Mouse (Mus musculus): Measurements from ENCODE around the gene Sfi1.
"Not testable (repeated sequence)": the region's sequence is repeated elsewhere in the genome, so short reads cannot be mapped to it uniquely, and the experiment has no call there.

Gene Sfi1

DNA sequence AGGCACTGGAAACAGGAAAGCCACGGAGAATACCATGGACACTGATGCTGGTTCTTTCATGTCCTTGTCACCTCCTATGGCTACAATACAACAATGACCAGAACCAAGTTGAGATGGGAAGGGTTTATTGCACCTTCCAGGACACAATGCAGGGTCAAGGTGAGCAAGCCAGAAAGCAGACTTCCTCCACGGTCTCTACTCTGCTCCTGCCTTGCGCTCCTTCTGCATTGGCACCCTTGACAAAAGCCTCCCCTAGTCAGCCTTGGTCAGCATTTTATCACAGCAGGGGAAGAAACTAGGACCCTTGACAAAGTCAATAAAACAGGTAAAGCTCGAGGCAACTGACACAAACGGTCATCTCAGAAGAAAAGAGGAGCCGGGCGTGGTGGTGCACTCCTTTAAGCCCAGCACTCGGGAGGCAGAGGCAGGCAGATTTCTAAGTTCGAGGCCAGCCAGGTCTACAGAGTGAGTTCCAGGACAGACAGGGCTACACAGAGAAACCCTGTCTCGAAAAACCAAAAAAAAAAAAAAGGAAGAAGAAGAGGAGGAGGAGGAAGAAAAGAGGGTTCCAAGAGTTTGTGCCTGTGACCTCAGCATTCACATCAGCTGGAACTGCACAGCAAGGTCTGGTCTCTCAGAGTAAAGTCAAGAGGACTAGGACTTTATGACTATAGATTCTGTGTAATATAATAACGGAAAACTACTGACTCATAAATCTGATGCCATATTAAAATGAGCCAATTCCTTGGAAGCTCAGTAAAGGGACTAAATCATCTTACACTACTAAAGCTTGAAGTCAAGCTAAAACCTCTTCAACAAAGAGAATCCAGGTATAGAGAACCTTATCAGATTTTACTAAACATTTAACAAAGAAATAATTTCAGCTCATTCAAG lies 19.6 kb downstream of the Sfi1 start:
- peak; percentile 35 to 45 for DNase-seq

GRCm38 (mm10) chr11:3172526-3172925 lies 20.7 kb downstream of the Sfi1 start:
- not testable (repeated sequence) for DNase-seq

DNA sequence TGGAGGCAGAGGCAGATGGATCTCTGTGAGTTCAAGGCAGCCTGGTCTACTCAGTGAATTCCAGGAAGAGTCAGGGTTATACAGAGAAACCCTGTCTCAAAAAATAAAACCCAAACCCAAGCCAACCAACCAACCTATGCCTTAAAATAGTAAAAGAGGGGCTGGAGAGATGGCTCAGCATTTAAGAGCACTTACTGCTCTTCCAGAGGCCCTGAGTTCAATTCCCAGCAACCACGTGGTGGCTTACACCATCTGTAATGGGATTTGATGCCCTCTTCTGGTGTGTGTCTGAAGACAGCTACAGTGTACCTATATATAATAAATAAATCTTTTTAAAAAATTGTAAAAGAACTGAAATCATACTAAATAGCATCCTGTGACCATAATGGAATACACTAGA lies 21.3 kb downstream of the Sfi1 start:
- DNase-seq, result not testable (repeated sequence)

- DNase-seq, result not testable (repeated sequence)
These were observed 24.2 kb downstream of the Sfi1 start for GRCm38 (mm10) chr11:3169042-3169441.

GRCm38 (mm10) chr11:3167571-3168001 lies 25.7 kb downstream of the Sfi1 start:
- peak in 1 of 2 experiments; percentile 23 for DNase-seq

GRCm38 (mm10) chr11:3167129-3167528 lies 26.1 kb downstream of the Sfi1 start:
- DNase-seq, result not testable (repeated sequence)

GRCm38 (mm10) chr11:3166321-3166720 lies 26.9 kb downstream of the Sfi1 start:
- DNase-seq, result not testable (repeated sequence)

- not testable (repeated sequence) for DNase-seq
These were observed 28.0 kb downstream of the Sfi1 start for GRCm38 (mm10) chr11:3165210-3165782.

DNA sequence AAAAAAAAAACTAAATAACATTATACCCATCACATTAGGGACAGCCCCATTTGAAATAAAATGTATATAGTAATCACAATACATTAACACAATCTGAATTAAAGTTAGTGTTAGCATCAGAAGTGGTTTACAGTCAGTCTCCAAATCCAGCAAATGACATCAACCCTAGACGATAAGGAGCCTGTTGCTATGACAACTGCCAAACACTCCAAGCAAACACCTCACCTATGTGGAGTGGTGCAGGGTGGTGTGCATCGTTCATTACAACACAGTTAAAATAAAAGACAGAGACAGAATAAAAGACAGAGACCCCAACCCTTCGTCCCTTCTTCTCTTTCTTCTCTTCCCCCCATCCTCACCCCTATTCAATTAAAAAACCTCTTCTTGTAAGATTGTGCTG lies 29.6 kb downstream of the Sfi1 start:
- not testable (repeated sequence) for DNase-seq

GRCm38 (mm10) chr11:3163122-3163521 lies 30.1 kb downstream of the Sfi1 start:
- DNase-seq, result peak in 1 of 2 experiments; percentile 32

DNA sequence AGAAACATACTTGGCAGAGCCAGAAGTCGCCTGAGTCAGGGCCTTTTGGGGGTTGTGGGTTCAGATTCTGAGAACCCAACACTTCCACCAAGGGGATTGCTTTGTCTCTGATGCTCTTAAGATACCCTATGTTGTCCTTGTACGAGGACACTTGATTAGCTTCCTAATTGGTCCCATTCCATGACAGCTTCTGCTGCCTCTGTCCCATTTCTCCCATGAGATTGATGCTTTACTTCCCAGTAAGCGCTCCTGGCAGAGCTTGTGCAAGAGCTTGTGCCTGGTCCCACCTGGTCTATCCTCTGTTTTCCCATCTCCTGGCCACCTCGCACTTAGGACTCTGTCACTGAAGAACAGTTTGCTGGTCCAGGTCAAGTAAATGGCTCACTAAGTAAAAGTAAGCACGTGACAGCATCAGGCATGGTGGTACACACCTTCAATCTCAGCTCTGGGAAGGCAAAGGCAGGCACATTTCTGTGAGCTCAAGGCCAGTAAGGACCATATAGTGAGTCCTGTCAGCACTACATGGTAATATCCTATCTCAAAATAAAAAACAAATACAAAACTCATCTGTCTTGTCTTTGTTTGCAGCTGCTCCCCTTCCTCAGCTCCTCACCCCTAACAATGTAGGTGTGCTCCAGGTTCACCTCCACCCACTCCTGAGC lies 30.9 kb downstream of the Sfi1 start:
- DNase-seq, result peak; percentile 38 to 40

- peak; percentile 44 to 49 for DNase-seq
These were observed 31.9 kb downstream of the Sfi1 start for GRCm38 (mm10) chr11:3161370-3161769.

DNA sequence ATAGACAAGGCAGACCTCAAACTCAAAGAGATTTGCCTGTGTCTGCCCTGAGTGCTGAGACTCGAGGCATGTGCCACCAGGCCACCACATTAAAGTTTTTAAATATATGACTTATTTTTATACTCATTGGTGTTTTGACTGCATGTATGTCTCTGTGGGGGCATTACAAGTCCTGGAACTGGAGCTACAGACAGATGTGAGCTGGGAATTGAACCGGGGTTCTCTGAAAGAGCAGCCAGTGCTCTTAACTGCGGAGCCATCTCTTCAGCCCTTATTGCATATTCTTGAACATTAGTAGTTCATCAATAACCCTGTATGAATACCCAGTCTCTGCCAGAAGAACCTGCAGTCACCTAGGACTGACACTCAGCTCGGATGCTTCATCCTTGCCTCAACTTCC lies 34.5 kb downstream of the Sfi1 start:
- DNase-seq, result not testable (repeated sequence)

DNA sequence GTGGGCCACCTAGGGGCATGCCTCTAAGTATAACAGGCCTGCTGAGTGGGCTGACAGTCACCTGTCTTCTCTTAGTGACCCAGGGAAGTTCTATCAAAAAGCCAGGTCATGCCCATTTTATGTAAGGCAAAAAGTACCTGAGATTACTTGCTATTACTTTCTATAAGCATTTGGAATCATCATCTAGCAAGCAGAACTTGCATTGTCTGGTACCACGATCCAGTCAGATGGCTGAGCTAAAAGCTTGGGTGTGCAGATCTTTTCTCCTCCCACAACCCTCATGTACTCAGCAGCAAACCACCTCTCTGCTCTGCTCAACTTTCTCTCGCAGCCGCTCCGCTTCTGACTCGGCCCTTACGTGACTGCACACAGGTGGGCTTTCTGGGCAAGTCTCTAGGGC lies 35.3 kb downstream of the Sfi1 start:
- DNase-seq, result not testable (repeated sequence)

DNA sequence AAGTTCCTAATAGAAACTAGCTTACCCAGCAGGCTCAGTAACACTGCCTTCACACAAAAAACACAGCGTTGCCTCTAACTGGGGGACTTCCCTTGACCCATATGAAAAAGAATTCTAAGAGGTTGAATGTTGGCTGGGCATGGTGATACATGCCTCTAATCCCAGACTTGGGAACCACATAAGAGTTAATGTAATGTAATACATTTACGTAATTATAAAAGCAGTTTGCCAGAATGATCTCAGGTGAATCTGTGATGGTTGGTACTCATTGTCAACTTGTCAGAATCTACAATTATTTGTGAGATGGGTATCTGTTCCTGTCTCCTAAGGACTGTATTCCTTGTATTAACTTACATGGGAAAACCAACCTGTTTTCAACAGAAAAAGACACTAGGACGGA lies 36.3 kb downstream of the Sfi1 start:
- DNase-seq, result not testable (repeated sequence)

GRCm38 (mm10) chr11:3153666-3154397 lies 39.4 kb downstream of the Sfi1 start:
- DNase-seq, result peak; percentile 29 to 34

GRCm38 (mm10) chr11:3151358-3151757 lies 41.9 kb downstream of the Sfi1 start:
- not testable (repeated sequence) for DNase-seq

GRCm38 (mm10) chr11:3150677-3151003 lies 42.6 kb downstream of the Sfi1 start:
- DNase-seq, result not testable (repeated sequence)

DNA sequence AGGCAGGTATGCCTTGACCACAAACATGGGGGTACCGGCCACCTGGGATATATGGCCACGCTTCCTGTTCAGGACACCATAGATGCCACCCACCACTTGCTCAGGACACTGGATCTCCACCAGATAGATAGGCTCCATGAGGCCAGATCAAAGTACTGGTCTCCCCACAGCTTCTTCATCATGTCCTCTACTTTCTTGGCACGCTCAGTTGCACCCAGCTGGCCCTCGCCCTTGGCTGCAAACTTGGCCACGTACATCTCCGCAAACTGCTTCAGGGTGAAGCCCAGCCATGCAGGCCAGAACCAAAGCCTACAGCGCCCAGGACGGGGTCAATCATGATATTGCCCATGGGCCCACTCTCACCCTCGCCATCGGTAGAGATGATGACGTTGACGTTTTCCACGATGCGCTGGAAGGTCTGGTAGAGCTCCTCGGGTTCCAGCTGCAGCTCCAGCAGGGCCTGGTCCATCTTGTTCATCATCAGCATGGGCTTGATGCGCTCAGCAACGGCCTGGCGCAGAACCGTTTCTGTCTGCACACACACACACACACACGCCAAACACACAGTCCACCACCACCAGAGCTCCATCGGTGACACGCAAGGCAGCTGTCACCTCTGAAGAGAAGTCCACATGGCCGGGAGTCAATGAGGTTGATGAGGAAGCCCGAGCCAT lies 43.1 kb downstream of the Sfi1 start:
- peak in 1 of 2 experiments; percentile 53 for DNase-seq

GRCm38 (mm10) chr11:3149471-3149870 lies 43.8 kb downstream of the Sfi1 start:
- DNase-seq, result not testable (repeated sequence)

- DNase-seq, result not testable (repeated sequence)
These were observed 46.5 kb downstream of the Sfi1 start for GRCm38 (mm10) chr11:3146806-3147205.

All from cerebellum, postnatal 14 days (tissue).